Mouse (Mus musculus) right cerebral cortex, postnatal 25 days (tissue): ENCODE data around the gene Slc6a4.
A peak's percentile ranks its signal among the peaks of the same experiment; 100 is the strongest.

Source experiments
- DNase-seq: peaks from one replicate; pipeline ENCODE4 v3.0.0; 2022

The Slc6a4 gene

GRCm38 (mm10) chr11:76997916-76998704 lies at the start of gene Slc6a4:
Gene Slc6a4 (plus strand): TSS chr11:76998603.
- peak; percentile 7 for DNase-seq

GRCm38 (mm10) chr11:76953536-76953935 lies 44.9 kb upstream of the Slc6a4 start:
- peak; percentile 5 for DNase-seq

GRCm38 (mm10) chr11:76965703-76966102 lies 32.7 kb upstream of the Slc6a4 start:
- DNase-seq = no peak

GRCm38 (mm10) chr11:76970328-76970727 lies 28.1 kb upstream of the Slc6a4 start:
- DNase-seq = no peak

GRCm38 (mm10) chr11:76974680-76975319 lies 23.6 kb upstream of the Slc6a4 start:
- DNase-seq = no peak

- DNase-seq = no peak
Measured at GRCm38 (mm10) chr11:76981570-76982141, 16.7 kb upstream of the Slc6a4 start.

GRCm38 (mm10) chr11:76982415-76982814 lies 16.0 kb upstream of the Slc6a4 start:
- no peak for DNase-seq

- DNase-seq = no peak
Measured at GRCm38 (mm10) chr11:76983641-76984040, 14.8 kb upstream of the Slc6a4 start.

GRCm38 (mm10) chr11:76984173-76984572 lies 14.2 kb upstream of the Slc6a4 start:
- DNase-seq = no peak

- no peak for DNase-seq
Measured at GRCm38 (mm10) chr11:76990839-76991238, 7.6 kb upstream of the Slc6a4 start.

- DNase-seq = no peak
Measured at GRCm38 (mm10) chr11:76992886-76993285, 5.5 kb upstream of the Slc6a4 start.

- DNase-seq = peak; percentile 6
Measured at GRCm38 (mm10) chr11:76995966-76996672, 2.3 kb upstream of the Slc6a4 start.

- peak; percentile 63 for DNase-seq
Measured at GRCm38 (mm10) chr11:76997305-76997704, 1.1 kb upstream of the Slc6a4 start.

GRCm38 (mm10) chr11:76998705-76999226 lies 363 bp downstream of the Slc6a4 start:
- DNase-seq = peak; percentile 12

- DNase-seq = no peak
Measured at GRCm38 (mm10) chr11:77000741-77001140, 2.3 kb downstream of the Slc6a4 start.

- DNase-seq = no peak
Measured at GRCm38 (mm10) chr11:77002361-77002760, 4.0 kb downstream of the Slc6a4 start.

GRCm38 (mm10) chr11:77005881-77006280 lies 7.5 kb downstream of the Slc6a4 start:
- DNase-seq = no peak

GRCm38 (mm10) chr11:77006616-77007015 lies 8.2 kb downstream of the Slc6a4 start:
- DNase-seq = no peak

GRCm38 (mm10) chr11:77009069-77010025 lies 10.9 kb downstream of the Slc6a4 start:
- no peak for DNase-seq

GRCm38 (mm10) chr11:77010762-77011475 lies 12.5 kb downstream of the Slc6a4 start:
- DNase-seq = no peak

- DNase-seq = no peak
Measured at GRCm38 (mm10) chr11:77018046-77018445, 19.6 kb downstream of the Slc6a4 start.
